Mouse (Mus musculus) fat pad, adult 2 months (tissue): Measurements from ENCODE around the gene Ecm1.

ENCODE experiments used
- DNase-seq: peaks from one replicate; pipeline ENCODE4 v3.0.0-alpha.2; 2011; ENCODE audit warnings: low read depth, low spot score; ENCODE audit errors: extremely low read depth

The Ecm1 gene

DNA sequence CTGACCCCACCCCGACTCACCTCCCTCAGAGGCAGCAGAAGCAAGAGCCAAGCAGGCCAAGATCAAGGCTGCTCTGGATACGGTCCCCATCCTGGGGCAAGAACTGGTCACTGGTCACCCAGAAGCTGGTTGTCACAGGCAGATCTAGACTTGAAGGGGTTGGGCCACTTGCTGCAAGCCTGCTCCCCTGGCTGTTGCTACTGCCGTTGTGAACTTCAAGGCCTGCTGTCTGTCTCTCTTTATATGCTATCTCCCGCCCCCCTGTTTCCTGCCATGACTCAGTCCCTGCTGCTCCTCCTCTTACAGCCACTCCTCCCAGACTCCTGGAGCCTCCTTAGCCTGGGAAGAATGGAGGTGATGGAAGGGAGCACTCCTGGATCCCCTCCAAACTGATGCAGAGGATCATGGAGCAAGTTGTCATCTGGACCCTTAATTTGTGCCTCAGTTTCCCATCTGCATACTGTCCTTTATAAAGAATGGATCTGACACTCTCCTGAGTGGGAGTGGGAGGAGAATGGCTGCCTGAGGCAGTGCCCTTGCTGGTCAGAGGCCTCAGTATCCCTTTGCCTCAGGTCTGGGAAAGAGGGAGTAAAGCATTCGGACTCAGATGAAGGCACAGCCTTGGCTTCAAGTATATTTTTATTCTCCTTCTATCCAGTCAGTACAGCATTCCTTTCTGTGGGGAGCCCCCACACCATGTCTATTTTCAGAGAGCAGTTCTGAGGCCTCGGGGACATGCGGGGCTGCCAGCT, at the start of gene Ecm1:
Ecm1 (minus strand) TSS at position 217 of the 752 bp plus-strand sequence.
- no peak for DNase-seq

- no peak for DNase-seq
Measured at GRCm38 (mm10) chr3:95785501-95785900, 46.1 kb upstream of the Ecm1 start.

- DNase-seq: no peak
Measured at GRCm38 (mm10) chr3:95771985-95772384, 32.6 kb upstream of the Ecm1 start.

DNA sequence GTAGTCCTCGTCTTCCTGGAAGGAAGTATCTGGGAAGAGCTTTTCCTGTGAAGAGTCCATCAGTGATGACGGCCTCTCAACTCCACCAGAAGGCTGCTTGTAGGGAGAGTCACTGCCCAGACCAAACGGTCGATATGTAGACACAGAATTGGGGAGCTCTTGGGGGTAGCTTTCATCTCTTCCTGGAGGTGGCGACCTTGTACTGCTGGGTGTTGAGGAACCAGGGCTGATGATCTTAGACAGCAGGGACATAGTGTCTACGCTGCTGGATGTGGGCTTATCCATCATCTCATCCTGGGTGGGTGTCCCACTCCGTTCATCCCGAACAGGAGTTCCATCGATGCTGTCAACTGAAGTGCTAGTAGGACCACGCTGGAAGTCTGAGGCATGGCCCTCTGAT, 26.2 kb upstream of the Ecm1 start:
- no peak for DNase-seq

DNA sequence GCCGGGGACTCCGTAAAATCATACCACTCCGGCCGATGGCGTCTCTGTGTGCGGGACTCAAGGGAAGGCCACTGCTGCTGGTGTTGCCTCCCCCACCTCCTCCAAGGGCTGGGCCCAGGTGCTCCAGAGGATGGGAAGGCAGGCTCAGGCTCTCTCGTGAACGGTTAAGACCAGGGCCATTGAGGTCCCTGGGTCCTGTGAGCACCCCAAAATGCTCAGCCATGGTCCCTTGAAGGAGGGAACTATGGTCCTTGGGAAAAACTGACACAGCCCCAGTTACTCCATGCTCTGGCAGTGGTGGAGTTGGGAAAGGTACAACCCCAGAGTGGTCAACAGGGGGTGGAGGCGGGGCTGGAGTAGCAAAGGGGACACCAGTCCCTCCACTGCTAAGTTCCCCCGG, 24.4 kb upstream of the Ecm1 start:
- no peak for DNase-seq

- DNase-seq: no peak
Measured at GRCm38 (mm10) chr3:95762961-95763360, 23.6 kb upstream of the Ecm1 start.

GRCm38 (mm10) chr3:95761771-95762170, 22.4 kb upstream of the Ecm1 start:
- DNase-seq: no peak

DNA sequence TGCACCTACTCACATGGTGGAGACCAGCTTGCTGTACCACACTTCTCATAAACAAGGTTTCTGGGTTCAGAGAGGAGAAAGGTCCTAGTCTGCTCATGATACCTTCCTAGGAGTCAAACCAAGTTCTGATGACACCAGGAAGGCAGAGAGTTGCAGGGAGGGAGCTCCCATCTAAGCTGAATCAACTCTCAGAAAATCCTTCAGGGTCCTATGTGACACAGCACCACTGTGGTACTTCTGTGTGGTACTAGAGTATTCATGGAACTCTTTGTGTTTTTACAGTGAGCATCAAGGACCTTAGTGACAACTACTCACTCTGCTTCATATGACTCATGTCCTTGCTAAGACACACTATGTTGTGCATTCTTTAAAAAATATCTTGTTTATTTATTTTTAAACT, 21.3 kb upstream of the Ecm1 start:
- no peak for DNase-seq

GRCm38 (mm10) chr3:95760106-95760505, 20.7 kb upstream of the Ecm1 start, which contains the start of gene Tars2:
Gene Tars2 (minus strand): TSS chr3:95760206.
- DNase-seq: no peak

GRCm38 (mm10) chr3:95758467-95759218, 19.3 kb upstream of the Ecm1 start:
- no peak for DNase-seq

- DNase-seq: peak; percentile 82
Measured at GRCm38 (mm10) chr3:95756808-95757207, 17.4 kb upstream of the Ecm1 start.

GRCm38 (mm10) chr3:95754345-95755206, 15.2 kb upstream of the Ecm1 start:
- DNase-seq: peak; percentile 56

GRCm38 (mm10) chr3:95752935-95753334, 13.6 kb upstream of the Ecm1 start:
- DNase-seq: no peak

GRCm38 (mm10) chr3:95740406-95740805, 1.0 kb upstream of the Ecm1 start:
- DNase-seq: no peak

GRCm38 (mm10) chr3:95735071-95735670, 4.2 kb downstream of the Ecm1 start:
- DNase-seq: no peak

GRCm38 (mm10) chr3:95734092-95734702, 5.2 kb downstream of the Ecm1 start:
- DNase-seq: no peak

DNA sequence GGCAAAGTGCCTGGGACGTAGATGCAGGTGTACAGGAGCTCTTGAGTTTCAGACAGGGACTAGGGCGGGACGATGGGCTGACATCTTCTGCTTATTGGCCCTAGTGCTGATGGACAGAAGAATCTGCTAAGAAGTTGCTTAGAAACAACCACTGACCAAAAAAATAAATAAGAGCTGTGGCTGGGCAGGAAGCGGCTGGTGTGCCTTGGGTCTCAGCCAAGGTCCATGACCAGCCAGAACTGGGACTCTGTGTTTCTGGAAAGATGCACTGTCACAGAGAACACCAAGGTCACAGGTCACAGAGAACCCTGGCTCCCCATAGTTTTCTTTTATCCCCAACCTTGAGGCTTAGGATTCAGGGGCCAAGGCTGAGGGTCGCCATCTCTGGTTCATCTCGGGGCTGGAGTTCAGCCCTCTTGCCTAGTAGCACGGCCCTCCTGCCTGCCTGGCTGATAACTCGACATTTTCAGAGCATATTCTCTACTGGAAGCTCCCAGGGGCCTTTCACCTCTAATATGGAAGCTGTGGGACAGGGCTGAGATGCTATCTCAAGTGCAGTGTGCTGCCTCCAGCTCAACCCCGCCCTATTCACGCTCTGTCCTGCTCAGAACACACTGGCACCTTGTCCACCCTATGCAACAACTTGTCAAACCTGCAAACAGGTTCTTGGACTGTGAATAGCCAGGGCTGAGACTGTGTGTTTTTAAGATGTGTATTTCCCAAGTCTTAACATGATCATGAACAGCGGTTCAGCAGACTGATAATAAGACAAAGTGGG, 6.4 kb downstream of the Ecm1 start:
- peak; percentile 55 for DNase-seq

GRCm38 (mm10) chr3:95732297-95732696, 7.1 kb downstream of the Ecm1 start:
- no peak for DNase-seq

DNA sequence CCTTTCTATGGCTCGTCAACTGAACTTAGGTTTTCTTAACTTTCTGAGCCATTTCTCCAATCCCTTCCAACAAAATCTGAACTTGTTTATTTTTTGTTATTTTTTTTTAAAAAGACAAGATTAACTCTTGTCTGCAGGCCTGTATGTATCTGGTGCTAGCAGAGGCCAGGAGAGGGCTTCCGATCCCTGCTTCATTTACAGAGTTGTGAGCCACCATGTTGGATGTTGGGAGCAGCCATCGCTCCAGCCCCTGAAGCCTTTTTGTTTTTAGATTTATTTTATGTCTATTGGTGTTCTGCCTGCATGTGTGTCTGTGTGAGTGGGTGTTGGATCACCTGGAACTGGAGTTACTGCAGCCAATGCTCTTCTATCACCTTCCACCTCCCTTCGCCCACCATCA, 7.6 kb downstream of the Ecm1 start:
- no peak for DNase-seq

GRCm38 (mm10) chr3:95730431-95730830, 8.9 kb downstream of the Ecm1 start:
- DNase-seq: no peak
